In genomic region chr14:54884022-54884712, GRCm38 (mm10) we compare ENCODE assay signal across 8 mouse cellular contexts. TPM values are rescaled to one million over a fixed set of nuclear protein-coding genes. Genes with fewer than 3 reads are reported as not detected.
A peak's percentile ranks its signal among the peaks of the same experiment; 100 is the strongest.
DNase-seq lines count a peak whose midpoint lies in the region; ATAC-seq and TF ChIP-seq lines count a peak whose summit lies in the region.

No protein-coding gene starts in this region.

- peaks cover 11% of the 10 kb centered on the region for H3K4me1 ChIP-seq in kidney, postnatal 0 days (replicated peaks; ENCODE audit: insufficient read depth, low read length)
- H3K4me1 ChIP-seq in embryonic facial prominence, embryonic 11.5 days (ENCODE audit: control insufficient read depth, insufficient read depth, low read length): no peaks in the 10 kb centered on the region; the same call in 1 of the 2 replicates

- no peaks in the 10 kb centered on the region for H3K9me3 ChIP-seq in kidney, postnatal 0 days (replicated peaks; ENCODE audit: low read length)
- no peaks in the 10 kb centered on the region for H3K9me3 ChIP-seq in embryonic facial prominence, embryonic 11.5 days (replicated peaks; ENCODE audit: control insufficient read depth, low read length)

- peak; percentile 64 for DNase-seq in kidney, postnatal 0 days (ENCODE audit: low spot score)
- DNase-seq in kidney, adult 8-10 months: no peak
- DNase-seq in embryonic facial prominence, embryonic 11.5 days (ENCODE audit: low spot score): no peak
- DNase-seq in naive thymus-derived CD4-positive, alpha-beta T cell, adult 2 months (ENCODE audit: low read depth): peak; percentile 35
- no peak for DNase-seq in urinary bladder, postnatal 25 days (ENCODE audit: low spot score)
- DNase-seq in right cerebral cortex, postnatal 14 days: no peak
- DNase-seq in cerebellum, adult 8-10 months: no peak

- H3K36me3 ChIP-seq in kidney, postnatal 0 days (ENCODE audit: insufficient read depth, low read length): no peaks in the 10 kb centered on the region
- H3K36me3 ChIP-seq in embryonic facial prominence, embryonic 11.5 days (replicated peaks; ENCODE audit: control insufficient read depth, insufficient read depth, low read depth, low read length): no peaks in the 10 kb centered on the region

- no peak for TF ChIP-seq CTCF in kidney, postnatal 0 days (IDR thresholded peaks at IDR 0.05; ENCODE audit: low read depth)

- peak overlapping the region; percentile 84 for H3K9ac ChIP-seq in kidney, postnatal 0 days (ENCODE audit: low read depth, low read length)
- H3K9ac ChIP-seq in embryonic facial prominence, embryonic 11.5 days (replicated peaks; ENCODE audit: low read length): peak overlapping the region; percentile 67

- H3K4me3 ChIP-seq in kidney, postnatal 0 days (replicated peaks; ENCODE audit: low read depth, low read length): peak overlapping the region; percentile 69
- peak overlapping the region; percentile 57 for H3K4me3 ChIP-seq in embryonic facial prominence, embryonic 11.5 days (ENCODE audit: low read depth, low read length)

- WGBS in kidney, postnatal 0 days: 11% methylated on average over 21 of the region's 21 CpGs
- 27% methylated on average over 21 of the region's 21 CpGs for WGBS in embryonic facial prominence, embryonic 11.5 days

- no peaks in the 10 kb centered on the region for H3K27me3 ChIP-seq in kidney, postnatal 0 days (ENCODE audit: insufficient read depth, low read length)
- no peaks in the 10 kb centered on the region for H3K27me3 ChIP-seq in embryonic facial prominence, embryonic 11.5 days (ENCODE audit: control insufficient read depth, insufficient read depth, low read length)

- no peak; the same call in 1 of the 2 replicates for ATAC-seq in kidney, postnatal 0 days (replicated peaks; ENCODE audit: low FRiP score, low read depth)
- ATAC-seq in embryonic facial prominence, embryonic 11.5 days (replicated peaks; ENCODE audit: insufficient number of reproducible peaks, low FRiP score, low TSS enrichment, low read depth): no peak
- ATAC-seq in inflammation-experienced regulatory T-cells, adult 6 months: peak; percentile 17

- peak overlapping the region; percentile 83 for H3K4me2 ChIP-seq in kidney, postnatal 0 days (ENCODE audit: low read length)
- peak overlapping the region; percentile 76 for H3K4me2 ChIP-seq in embryonic facial prominence, embryonic 11.5 days (ENCODE audit: low read depth, low read length)

- peak overlapping the region; percentile 96 for H3K27ac ChIP-seq in kidney, postnatal 0 days
- H3K27ac ChIP-seq in embryonic facial prominence, embryonic 11.5 days (replicated peaks; ENCODE audit: low read depth, low read length): peak overlapping the region; percentile 80; the same call in 1 of the 2 replicates

RNA-seq across cellular contexts. Expression of gene Gm20521, which starts 0.9 kb away (rescaled TPM):
- polyA plus RNA-seq in kidney, postnatal 0 days (2015; fragmentation: Nextera tagmentation; extraction: Ambion mirVana): 1.7 and 2.5 TPM in 2 replicates
- 0.38 TPM in 1 of 2 replicates, not detected in the other for polyA plus RNA-seq in embryonic facial prominence, embryonic 11.5 days (2014; fragmentation: Nextera tagmentation; extraction: Ambion mirVana)
- polyA plus RNA-seq in inflammation-experienced regulatory T-cells, adult 6 months (2017; shearing (Covaris generic)): 1 to 10 TPM in 1 of 3 experiments, not detected in 2; 1.6 TPM

RNA-seq across cellular contexts. Expression of gene Bcl2l2, which starts 1.0 kb away (rescaled TPM):
- 5.3 and 5.6 TPM in 2 replicates for polyA plus RNA-seq in kidney, postnatal 0 days (2015; fragmentation: Nextera tagmentation; extraction: Ambion mirVana)
- 2.7 and 3.6 TPM in 2 replicates for polyA plus RNA-seq in embryonic facial prominence, embryonic 11.5 days (2014; fragmentation: Nextera tagmentation; extraction: Ambion mirVana)
- polyA plus RNA-seq in inflammation-experienced regulatory T-cells, adult 6 months (2017; shearing (Covaris generic)): 1 to 10 TPM; 1.3 to 2.1 (median 1.7) TPM

RNA-seq across cellular contexts. Expression of gene Ppp1r3e, which starts 6.8 kb away (rescaled TPM):
- polyA plus RNA-seq in kidney, postnatal 0 days (2015; fragmentation: Nextera tagmentation; extraction: Ambion mirVana): 3.1 and 4.2 TPM in 2 replicates
- 0.33 and 0.34 TPM in 2 replicates for polyA plus RNA-seq in embryonic facial prominence, embryonic 11.5 days (2014; fragmentation: Nextera tagmentation; extraction: Ambion mirVana)
- polyA plus RNA-seq in inflammation-experienced regulatory T-cells, adult 6 months (2017; shearing (Covaris generic)): 1 to 10 TPM in 2 of 3 experiments, not detected in 1; 2.4 to 4.1 TPM

RNA-seq across cellular contexts. Expression of gene Pabpn1, which starts 8.1 kb away (rescaled TPM):
- polyA plus RNA-seq in kidney, postnatal 0 days (2015; fragmentation: Nextera tagmentation; extraction: Ambion mirVana): 113 and 123 TPM in 2 replicates
- 149 and 167 TPM in 2 replicates for polyA plus RNA-seq in embryonic facial prominence, embryonic 11.5 days (2014; fragmentation: Nextera tagmentation; extraction: Ambion mirVana)
- 10 to 100 TPM; 18.6 to 36.8 (median 22.6) TPM for polyA plus RNA-seq in inflammation-experienced regulatory T-cells, adult 6 months (2017; shearing (Covaris generic))

RNA-seq across cellular contexts. Expression of gene Homez, which starts 13.4 kb away (rescaled TPM):
- 18.7 and 19.9 TPM in 2 replicates for polyA plus RNA-seq in kidney, postnatal 0 days (2015; fragmentation: Nextera tagmentation; extraction: Ambion mirVana)
- polyA plus RNA-seq in embryonic facial prominence, embryonic 11.5 days (2014; fragmentation: Nextera tagmentation; extraction: Ambion mirVana): 13.7 and 14.5 TPM in 2 replicates
- polyA plus RNA-seq in inflammation-experienced regulatory T-cells, adult 6 months (2017; shearing (Covaris generic)): 1 to 10 TPM; 2.1 to 8.4 (median 7.9) TPM

Comparison
In these comparisons a context has a peak if more than half of its experiments do, and no peak if none do; other contexts are left out.
1. DNase-seq: peak in kidney, postnatal 0 days (single experiment) and naive thymus-derived CD4-positive, alpha-beta T cell, adult 2 months (single experiment); none in kidney, adult 8-10 months (0 of 2), embryonic facial prominence, embryonic 11.5 days (single experiment), urinary bladder, postnatal 25 days (single experiment), right cerebral cortex, postnatal 14 days (single experiment) and cerebellum, adult 8-10 months (single experiment).